Mouse (Mus musculus): Measurements from ENCODE around the gene 1110017D15Rik. TPM values are rescaled to one million over a fixed set of nuclear protein-coding genes. Genes with fewer than 3 reads are reported as not detected.

Gene 1110017D15Rik
- 0.27 TPM in 1 of 2 replicates, not detected in the other for polyA plus RNA-seq (2012; rRNA removed; ENCODE audit: low replicate concordance)

GRCm38 (mm10) chr4:41517233-41517632 lies at the start of gene 1110017D15Rik:
TSS of gene 1110017D15Rik (minus strand) at chr4:41517333.

GRCm38 (mm10) chr4:41502986-41503412 lies 14.1 kb downstream of the 1110017D15Rik start, which contains the start of gene AI464131:
TSS of gene AI464131 (minus strand) at chr4:41503076.

GRCm38 (mm10) chr4:41464345-41465286 lies 52.5 kb downstream of the 1110017D15Rik start, which contains the start of the genes Kif24 and Nudt2:
TSS of gene Kif24 (minus strand) at chr4:41464887.
TSS of gene Nudt2 (plus strand) at chr4:41465151.

Other genes with a start within 250 kb of the 1110017D15Rik start
- 50.5 and 60.0 TPM in 2 replicates for gene Ubap2, start 242.2 kb downstream of the 1110017D15Rik start, polyA plus RNA-seq (2012; rRNA removed; ENCODE audit: low replicate concordance)
- 28.1 and 38.7 TPM in 2 replicates for gene Dcaf12, start 202.4 kb downstream of the 1110017D15Rik start, polyA plus RNA-seq (2012; rRNA removed; ENCODE audit: low replicate concordance)
- gene Ubap1, start 168.3 kb downstream of the 1110017D15Rik start, polyA plus RNA-seq (2012; rRNA removed; ENCODE audit: low replicate concordance) = 34.9 and 47.2 TPM in 2 replicates
- 0.27 and 1.3 TPM in 2 replicates for gene Kif24, start 52.4 kb downstream of the 1110017D15Rik start, polyA plus RNA-seq (2012; rRNA removed; ENCODE audit: low replicate concordance)
- 23.4 and 27.8 TPM in 2 replicates for gene Nudt2, start 52.2 kb downstream of the 1110017D15Rik start, polyA plus RNA-seq (2012; rRNA removed; ENCODE audit: low replicate concordance)
- 15.4 and 32.5 TPM in 2 replicates for gene AI464131, start 14.3 kb downstream of the 1110017D15Rik start, polyA plus RNA-seq (2012; rRNA removed; ENCODE audit: low replicate concordance)
- gene Fam219a, start 52.2 kb upstream of the 1110017D15Rik start, polyA plus RNA-seq (2012; rRNA removed; ENCODE audit: low replicate concordance) = 28.0 and 28.1 TPM in 2 replicates
- gene Dnaic1, start 52.4 kb upstream of the 1110017D15Rik start, polyA plus RNA-seq (2012; rRNA removed; ENCODE audit: low replicate concordance) = 0.48 and 0.79 TPM in 2 replicates
- 11.0 and 13.5 TPM in 2 replicates for gene Enho, start 123.0 kb upstream of the 1110017D15Rik start, polyA plus RNA-seq (2012; rRNA removed; ENCODE audit: low replicate concordance)
- gene Cntfr, start 179.8 kb upstream of the 1110017D15Rik start, polyA plus RNA-seq (2012; rRNA removed; ENCODE audit: low replicate concordance) = 2.4 and 3.0 TPM in 2 replicates
- 80.9 and 150 TPM in 2 replicates for gene Il11ra1, start 182.7 kb upstream of the 1110017D15Rik start, polyA plus RNA-seq (2012; rRNA removed; ENCODE audit: low replicate concordance)
- 35.2 and 49.7 TPM in 2 replicates for gene Rpp25l, start 196.2 kb upstream of the 1110017D15Rik start, polyA plus RNA-seq (2012; rRNA removed; ENCODE audit: low replicate concordance)
- 44.0 and 82.9 TPM in 2 replicates for gene Dctn3, start 205.8 kb upstream of the 1110017D15Rik start, polyA plus RNA-seq (2012; rRNA removed; ENCODE audit: low replicate concordance)
- gene Arid3c, start 213.8 kb upstream of the 1110017D15Rik start, polyA plus RNA-seq (2012; rRNA removed; ENCODE audit: low replicate concordance) = not detected in 2 replicates
- gene Galt, start 237.9 kb upstream of the 1110017D15Rik start, polyA plus RNA-seq (2012; rRNA removed; ENCODE audit: low replicate concordance) = 66.8 and 101 TPM in 2 replicates
- gene Sigmar1, start 238.8 kb upstream of the 1110017D15Rik start, polyA plus RNA-seq (2012; rRNA removed; ENCODE audit: low replicate concordance) = 196 and 284 TPM in 2 replicates